Mouse (Mus musculus): Measurements from ENCODE around the gene Gm44502. TPM values are rescaled to one million over a fixed set of nuclear protein-coding genes. Genes with fewer than 3 reads are reported as not detected.

Gene Gm44502
- total and polyA plus RNA-seq, 3 experiments = not detected

DNA sequence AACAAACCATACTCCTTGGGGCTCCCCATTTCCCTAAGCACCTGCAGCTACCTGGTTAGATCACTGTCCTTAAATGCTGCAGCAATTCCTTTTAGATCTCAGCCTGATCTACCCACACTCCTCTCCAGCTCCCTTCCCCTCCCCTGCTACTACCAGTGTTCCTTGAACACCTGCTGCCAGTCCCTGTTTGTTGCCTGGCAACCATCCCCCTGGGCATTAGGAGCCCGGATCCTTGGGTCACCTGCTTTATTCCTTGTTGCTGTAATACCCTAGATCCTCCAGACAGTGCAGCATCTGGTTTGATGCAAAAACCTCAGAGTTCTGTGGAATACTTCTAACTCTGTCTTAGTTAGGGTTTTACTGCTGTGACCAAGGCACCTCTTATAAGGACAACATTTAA lies 35.6 kb upstream of the Gm44502 start:
- H3K9ac ChIP-seq (ENCODE audit: control insufficient read depth, low read depth, low read length, poor library complexity, severe bottlenecking) = no peak overlapping the region
- H3K4me1 ChIP-seq (ENCODE audit: control insufficient read depth in 1 of 2, insufficient read depth in 2 of 2, low read length in 2 of 2) = no peaks in the 10 kb centered on the region
- no peaks in the 10 kb centered on the region for H3K36me3 ChIP-seq (ENCODE audit: control insufficient read depth in 1 of 2, insufficient read depth in 2 of 2, low read length in 2 of 2)
- DNase-seq (ENCODE audit: low read depth, low spot score) = no peak
- H3K4me3 ChIP-seq (ENCODE audit: control insufficient read depth in 1 of 2, insufficient read depth in 1 of 2, low read depth in 2 of 2, low read length in 2 of 2) = no peak overlapping the region
- TF ChIP-seq MEF2A (IDR thresholded peaks at IDR 0.05; ENCODE audit: extremely low read depth, insufficient replicate concordance, low read depth, low read length, poor library complexity, severe bottlenecking) (no peak), GABPA (IDR thresholded peaks at IDR 0.05; ENCODE audit: low read depth, low read length) (no peak), NELFE (IDR thresholded peaks at IDR 0.05; ENCODE audit: low read depth, low read length) (no peak), SIN3A (IDR thresholded peaks at IDR 0.05; ENCODE audit: low read length) (no peak), POLR2A (IDR thresholded peaks at IDR 0.05; ENCODE audit: control insufficient read depth in 1 of 2, insufficient read depth in 1 of 2, low read depth in 1 of 2, low read length in 2 of 2, poor library complexity in 1 of 2) (no peak), RCOR1 (IDR thresholded peaks at IDR 0.05; ENCODE audit: low read depth, low read length) (no peak), KAT2A (conservative IDR thresholded peaks at IDR 0.05; ENCODE audit: low read depth, low read length) (no peak), TCF12 (IDR thresholded peaks at IDR 0.05; ENCODE audit: low read depth, low read length) (no peak), RAD21 (IDR thresholded peaks at IDR 0.05; ENCODE audit: low read depth, low read length) (no peak), HCFC1 (IDR thresholded peaks at IDR 0.05; ENCODE audit: low read depth, low read length) (no peak), ZMIZ1 (IDR thresholded peaks at IDR 0.05; ENCODE audit: low read depth, low read length) (no peak), CTCF (IDR thresholded peaks at IDR 0.05 in 2 of 3, conservative IDR thresholded peaks at IDR 0.05 in 1 of 3; ENCODE audit: control insufficient read depth in 1 of 3, insufficient read depth in 1 of 3, low read depth in 2 of 3, low read length in 3 of 3, poor library complexity in 1 of 3, severe bottlenecking in 1 of 3) (no peak), MYC (IDR thresholded peaks at IDR 0.05; ENCODE audit: low read depth, low read length) (no peak), MAZ (IDR thresholded peaks at IDR 0.05; ENCODE audit: low read depth, low read length) (no peak), TBP (IDR thresholded peaks at IDR 0.05; ENCODE audit: low read depth, low read length) (no peak), MAX (IDR thresholded peaks at IDR 0.05; ENCODE audit: low read length) (no peak)
- no peaks in the 10 kb centered on the region; a peak in 1 of 4 replicates for H3K27me3 ChIP-seq (ENCODE audit: control insufficient read depth in 1 of 2, insufficient read depth in 2 of 2, low read length in 2 of 2)
- H3K79me2 ChIP-seq (ENCODE audit: control insufficient read depth, insufficient read depth, low read length, poor library complexity) = no peaks in the 10 kb centered on the region
- no peak overlapping the region for H3K27ac ChIP-seq (ENCODE audit: control insufficient read depth, low read depth, low read length)
- H3K9me3 ChIP-seq (replicated peaks; ENCODE audit: insufficient read depth, low read length) = no peaks in the 10 kb centered on the region

DNA sequence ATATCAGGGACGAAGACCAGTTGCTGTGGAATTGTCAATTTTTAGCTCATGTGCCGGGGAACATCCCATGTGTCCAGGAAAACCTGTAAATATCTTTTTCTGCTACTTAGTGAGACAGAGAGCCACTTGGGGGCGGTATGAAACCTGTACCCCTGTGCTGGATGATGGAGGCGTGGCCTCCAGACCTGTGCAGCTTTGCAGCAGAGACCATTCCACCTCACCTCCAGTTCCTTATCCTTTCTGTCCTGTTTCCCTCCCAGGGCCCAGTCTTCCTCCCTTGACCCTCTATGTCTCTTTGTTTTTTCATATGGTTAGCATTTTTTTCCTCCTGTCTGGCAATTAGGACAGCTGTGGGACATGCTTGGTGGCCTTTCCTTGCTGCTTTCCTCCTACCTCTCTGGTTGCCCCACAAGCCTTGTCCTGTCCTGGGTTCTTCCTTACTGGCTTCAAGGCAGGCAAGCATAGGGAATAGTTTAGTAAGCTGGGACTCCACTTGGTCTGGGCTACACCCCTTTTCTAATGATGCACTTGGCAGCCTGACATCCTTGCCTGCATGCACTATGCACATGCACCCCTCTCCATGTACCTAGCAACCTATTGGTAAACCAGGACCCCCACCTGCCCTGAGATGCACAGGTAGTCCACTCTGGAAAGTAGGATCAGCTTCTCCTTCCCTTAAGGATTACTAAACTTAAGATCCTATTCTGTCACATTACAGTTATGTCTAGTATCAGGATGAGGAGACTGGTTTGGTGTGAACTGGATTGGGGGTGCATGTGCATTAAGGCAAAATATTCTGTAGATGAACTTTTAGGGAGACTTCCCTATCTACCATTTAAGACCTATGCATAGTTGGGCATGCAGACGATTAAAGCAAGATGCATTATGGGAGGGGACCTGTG lies 34.1 kb upstream of the Gm44502 start:
- DNase-seq (ENCODE audit: low read depth, low spot score) = peak; percentile 55
- TF ChIP-seq E2F4 (IDR thresholded peaks at IDR 0.05; ENCODE audit: borderline replicate concordance, low read depth, low read length) (no peak), TBP (IDR thresholded peaks at IDR 0.05; ENCODE audit: low read depth, low read length) (peak; percentile 74), ZC3H11A (IDR thresholded peaks at IDR 0.05; ENCODE audit: low read depth, low read length) (0 out of 2 replicates have a peak, but pooled peaks have one; percentile 4), SMC3 (IDR thresholded peaks at IDR 0.05; ENCODE audit: low read depth, low read length) (peak; percentile 43), TAL1 (IDR thresholded peaks at IDR 0.05; ENCODE audit: low read length) (no peak), POLR2AphosphoS5 (IDR thresholded peaks at IDR 0.05; ENCODE audit: borderline replicate concordance, low read depth, low read length) (no peak), ZKSCAN1 (IDR thresholded peaks at IDR 0.05; ENCODE audit: low read depth, low read length) (no peak), CTCF (IDR thresholded peaks at IDR 0.05 in 2 of 3, conservative IDR thresholded peaks at IDR 0.05 in 1 of 3; ENCODE audit: control insufficient read depth in 1 of 3, insufficient read depth in 1 of 3, low read depth in 2 of 3, low read length in 3 of 3, poor library complexity in 1 of 3, severe bottlenecking in 1 of 3) (peak; percentile 17 to 57 (median 48); a peak in 5 of 6 replicates), GATA1 (IDR thresholded peaks at IDR 0.05; ENCODE audit: low read depth, low read length) (no peak), GABPA (IDR thresholded peaks at IDR 0.05; ENCODE audit: low read depth, low read length) (no peak), POLR2A (IDR thresholded peaks at IDR 0.05; ENCODE audit: control insufficient read depth in 1 of 2, insufficient read depth in 1 of 2, low read depth in 1 of 2, low read length in 2 of 2, poor library complexity in 1 of 2) (peak; percentile 65 to 69; a peak in 2 of 4 replicates), ZMIZ1 (IDR thresholded peaks at IDR 0.05; ENCODE audit: low read depth, low read length) (peak; percentile 95), KAT2A (conservative IDR thresholded peaks at IDR 0.05; ENCODE audit: low read depth, low read length) (no peak), RAD21 (IDR thresholded peaks at IDR 0.05; ENCODE audit: low read depth, low read length) (peak; percentile 41), JUND (IDR thresholded peaks at IDR 0.05; ENCODE audit: low read depth, low read length) (no peak)
- H3K9ac ChIP-seq (ENCODE audit: control insufficient read depth, low read depth, low read length, poor library complexity, severe bottlenecking) = no peak overlapping the region
- no peaks in the 10 kb centered on the region for H3K9me3 ChIP-seq (replicated peaks; ENCODE audit: insufficient read depth, low read length)
- no peak overlapping the region for H3K27ac ChIP-seq (ENCODE audit: control insufficient read depth, low read depth, low read length)
- no peaks in the 10 kb centered on the region for H3K79me2 ChIP-seq (ENCODE audit: control insufficient read depth, insufficient read depth, low read length, poor library complexity)
- no peaks in the 10 kb centered on the region for H3K4me1 ChIP-seq (ENCODE audit: control insufficient read depth in 1 of 2, insufficient read depth in 2 of 2, low read length in 2 of 2)
- no peak overlapping the region for H3K4me3 ChIP-seq (ENCODE audit: control insufficient read depth in 1 of 2, insufficient read depth in 1 of 2, low read depth in 2 of 2, low read length in 2 of 2)
- H3K27me3 ChIP-seq (ENCODE audit: control insufficient read depth in 1 of 2, insufficient read depth in 2 of 2, low read length in 2 of 2) = peaks cover 0 to 2% of the 10 kb centered on the region in 2 experiments; a peak in 2 of 4 replicates
- no peaks in the 10 kb centered on the region for H3K36me3 ChIP-seq (ENCODE audit: control insufficient read depth in 1 of 2, insufficient read depth in 2 of 2, low read length in 2 of 2)
